Mouse (Mus musculus) adrenal gland, postnatal 4 days (tissue): ENCODE measurements around the gene Mras. TPM values are rescaled to one million over a fixed set of nuclear protein-coding genes. Genes with fewer than 3 reads are reported as not detected.
A peak's percentile ranks its signal among the peaks of the same experiment; 100 is the strongest.

Source experiments
- DNase-seq, 2 experiments: peaks; one replicate each; pipeline ENCODE4 v3.0.0; 2021 to 2022; ENCODE audit warnings: low spot score in 2 of 2, mixed read lengths in 2 of 2
- total RNA-seq, 2 experiments: library from RNA; stranded (reverse); gene quantifications; 2 replicates each; pipeline ENCODE4 v1.2.3; 2021

The Mras gene
- total RNA-seq, 2 experiments from 2014 or later = 42.8 to 55.3 TPM

DNA sequence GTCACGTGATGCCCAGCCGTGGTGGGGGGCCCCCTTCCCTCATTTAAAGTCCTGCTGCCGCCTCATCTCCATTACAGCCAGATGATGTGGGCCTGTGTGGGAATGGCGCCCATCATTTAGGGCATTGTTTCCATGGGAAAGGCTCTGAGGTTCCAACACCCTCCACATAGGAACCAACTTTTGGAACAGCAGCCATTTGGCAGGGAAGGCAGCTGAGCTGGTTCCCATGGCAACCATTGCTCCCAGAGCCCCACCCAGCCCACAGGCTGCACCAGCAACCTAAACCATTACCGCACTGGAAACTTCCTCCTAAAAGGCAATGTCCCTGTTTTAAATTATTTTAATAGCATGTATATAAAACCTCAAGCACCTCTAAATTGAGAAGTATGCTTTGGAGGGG is 18.8 kb downstream of the Mras start:
- DNase-seq = no peak

DNA sequence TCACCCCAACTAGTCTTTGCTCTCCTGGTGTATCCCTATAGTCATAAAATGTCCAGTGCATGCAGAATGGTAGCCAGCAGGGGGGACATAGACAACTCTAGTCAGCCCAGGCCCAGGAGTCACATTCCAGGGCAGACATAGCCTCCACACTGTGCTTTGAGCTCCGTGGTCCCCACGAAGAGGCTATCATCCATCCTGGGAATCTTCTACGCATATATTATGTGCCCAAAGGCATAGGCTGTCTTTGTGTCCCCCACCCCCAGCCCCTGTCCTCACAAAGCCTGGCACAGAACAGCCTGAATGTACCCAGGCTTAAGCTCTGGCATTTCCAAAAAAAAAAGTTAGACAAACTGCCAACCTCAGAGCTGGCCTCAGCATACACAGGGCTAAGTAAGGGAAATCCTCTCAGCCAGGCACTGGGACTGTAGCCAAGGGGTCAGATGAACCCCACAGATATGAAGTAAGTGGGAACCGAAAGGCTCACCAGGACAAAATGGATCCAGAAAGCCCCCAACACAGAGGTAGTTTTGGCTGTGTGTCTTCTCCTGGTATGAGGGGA is 19.8 kb downstream of the Mras start:
- no peak for DNase-seq

DNA sequence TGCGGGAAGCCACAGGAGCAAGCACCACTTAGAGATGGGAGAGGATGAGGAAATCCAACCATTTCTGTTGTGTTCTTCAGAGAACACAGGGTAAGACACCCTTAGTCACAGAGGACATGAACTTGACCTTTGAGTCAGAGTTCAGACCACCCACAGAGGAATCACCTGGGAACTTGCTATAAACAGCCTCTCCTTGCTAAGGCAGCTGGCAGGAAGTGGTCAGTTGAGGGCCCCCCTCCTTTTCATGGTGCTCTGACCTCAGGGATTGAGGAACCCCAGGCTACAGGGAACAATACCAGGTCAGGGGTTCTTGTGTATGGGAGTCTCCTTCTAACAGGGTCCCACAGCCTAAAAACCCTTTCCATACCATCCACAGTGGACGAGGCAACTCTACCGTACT is 20.4 kb downstream of the Mras start:
- DNase-seq = no peak

DNA sequence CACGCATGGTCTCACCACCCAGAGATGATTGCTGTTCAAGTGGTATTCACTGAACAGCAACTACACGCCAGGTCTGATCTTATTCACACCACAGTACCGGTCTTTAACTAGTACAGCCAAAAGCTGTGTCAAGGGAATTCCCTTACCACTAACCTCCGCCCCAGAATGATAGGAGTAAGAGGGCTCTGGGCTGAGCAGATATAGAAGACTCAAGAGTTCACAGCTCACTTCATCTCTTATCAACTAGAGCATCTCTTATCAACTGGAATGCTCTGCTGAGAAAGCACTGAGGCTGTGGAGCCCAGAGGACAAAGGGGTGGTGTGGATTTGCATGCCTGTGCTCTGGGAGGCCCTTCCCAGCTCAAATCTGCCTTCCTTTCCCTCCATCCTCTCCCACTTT is 25.4 kb downstream of the Mras start:
- no peak for DNase-seq

DNA sequence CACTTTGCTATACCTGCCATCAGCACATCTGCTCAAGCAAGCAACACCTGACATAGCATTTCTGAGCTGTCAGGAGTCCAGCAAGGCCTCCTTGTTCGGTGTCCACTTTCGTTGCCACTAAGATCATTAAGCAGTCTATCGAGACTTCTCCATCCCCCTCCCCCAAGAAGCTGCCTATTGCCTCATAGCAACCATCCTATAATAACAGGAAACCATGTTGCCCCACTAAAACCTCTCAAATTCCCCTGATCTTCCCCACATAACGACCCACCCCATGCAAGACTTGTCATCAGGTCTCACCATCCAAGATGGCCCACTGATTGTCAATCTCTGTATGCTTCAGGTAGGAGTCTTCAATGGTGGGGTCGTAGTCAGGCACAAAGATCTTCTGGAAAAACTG is 26.1 kb downstream of the Mras start:
- no peak for DNase-seq

DNA sequence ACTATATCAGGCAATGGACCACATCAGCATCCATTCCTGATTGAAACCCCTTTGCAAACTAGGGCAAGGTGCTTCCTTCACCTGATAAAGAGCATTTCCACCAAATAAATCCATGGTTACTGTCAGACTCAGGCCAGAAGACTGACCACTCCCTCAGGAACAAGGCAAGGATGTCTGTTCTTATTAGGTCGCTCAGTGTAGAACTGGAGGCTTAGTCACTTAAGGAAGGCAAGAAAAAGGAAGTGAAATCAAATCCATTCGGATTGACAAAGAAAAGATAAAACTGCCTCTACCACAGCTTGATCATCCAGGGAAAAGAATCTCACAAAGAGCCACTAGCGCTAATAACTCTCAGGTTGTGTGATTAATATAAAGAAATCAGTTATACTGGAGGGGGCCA is 27.9 kb downstream of the Mras start:
- no peak for DNase-seq

DNA sequence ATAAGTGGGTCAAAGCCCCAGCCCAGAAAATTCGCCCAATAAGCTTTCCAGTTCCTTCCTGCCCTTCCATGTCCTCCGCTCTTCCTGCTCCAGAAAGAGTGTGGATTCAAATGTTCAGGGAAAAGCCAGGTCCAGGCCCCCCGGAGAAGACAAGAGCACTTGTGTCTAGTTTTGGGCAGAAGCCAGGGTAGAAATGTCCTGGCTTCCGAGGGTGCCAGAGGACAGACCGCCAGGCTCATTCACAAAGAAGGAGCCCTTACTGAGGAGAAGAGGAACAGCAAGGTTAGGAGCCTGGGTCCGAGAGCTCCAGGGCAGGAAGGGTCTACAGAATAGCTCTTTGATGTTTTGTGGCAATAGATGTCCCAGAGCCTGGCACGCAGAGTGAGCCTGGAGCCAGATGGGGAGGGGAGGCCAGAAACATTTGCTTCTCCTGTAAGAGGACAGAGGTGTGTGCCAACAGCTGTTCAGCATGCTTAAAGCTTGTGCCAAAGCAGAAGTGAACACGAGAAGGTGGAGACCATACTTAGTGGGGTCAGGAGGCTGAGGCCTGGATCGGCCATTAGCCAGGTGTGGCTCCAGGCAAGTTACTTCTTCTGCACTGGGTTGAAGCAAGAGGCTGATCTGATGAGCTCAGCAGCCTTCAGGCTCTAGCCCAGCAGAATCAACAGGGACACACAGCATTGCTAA is 35.8 kb downstream of the Mras start:
- DNase-seq = no peak

DNA sequence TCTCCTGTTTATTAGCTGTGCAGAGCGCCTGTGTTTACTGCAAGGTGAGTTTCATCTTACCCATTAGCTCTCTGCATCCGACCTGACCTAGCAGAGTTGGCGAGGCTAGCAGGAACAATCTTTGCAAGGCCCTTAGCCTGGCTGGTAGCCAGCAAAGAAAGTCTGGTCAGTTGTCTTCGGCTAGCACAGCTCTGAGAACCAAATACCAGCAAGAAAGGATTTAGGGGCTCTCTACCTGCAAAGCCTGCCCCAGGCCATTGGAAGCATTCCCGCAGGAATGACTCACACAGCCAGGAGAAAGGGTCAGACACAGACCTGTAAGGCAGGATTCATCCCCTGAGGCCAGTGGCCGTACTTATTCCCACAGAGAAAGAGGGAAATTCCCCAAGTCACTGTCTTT is 36.4 kb downstream of the Mras start:
- DNase-seq = no peak

DNA sequence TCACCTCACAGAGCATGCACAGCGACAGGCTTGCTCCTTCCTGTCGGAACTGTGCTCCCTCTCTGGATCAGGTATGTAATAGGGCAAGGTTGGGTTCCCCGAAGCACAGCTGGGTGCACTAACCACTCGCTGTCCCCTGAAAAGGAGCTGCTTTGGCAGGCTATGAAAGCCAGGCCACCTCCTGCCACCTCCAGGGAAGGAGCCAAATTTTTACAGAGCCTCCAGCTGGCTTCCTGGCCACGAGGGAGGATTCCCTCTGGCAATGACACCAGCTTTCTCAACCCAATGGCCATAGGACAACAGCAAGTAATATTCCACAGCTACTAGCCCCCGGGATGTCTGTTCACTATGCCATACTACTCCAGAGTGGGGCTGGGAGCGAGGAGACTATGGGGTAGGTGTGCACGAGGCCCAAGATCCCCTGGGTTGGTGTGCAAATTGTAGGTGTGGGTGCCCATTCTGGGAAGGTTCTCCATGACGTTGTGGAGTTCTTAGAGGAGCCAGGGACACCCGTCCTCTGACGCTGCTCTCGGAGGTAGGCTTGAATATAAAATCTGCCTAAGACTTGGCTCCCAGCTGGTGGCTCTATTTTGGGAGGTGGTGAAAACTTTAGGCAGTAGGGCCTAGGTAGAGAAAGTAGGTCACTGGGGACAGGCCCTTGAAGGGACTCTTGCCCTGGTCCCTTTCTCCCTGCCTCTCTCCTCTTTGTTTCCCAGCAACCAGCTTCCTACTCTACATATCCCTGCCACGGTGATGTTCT is 39.9 kb downstream of the Mras start:
- DNase-seq = no peak

DNA sequence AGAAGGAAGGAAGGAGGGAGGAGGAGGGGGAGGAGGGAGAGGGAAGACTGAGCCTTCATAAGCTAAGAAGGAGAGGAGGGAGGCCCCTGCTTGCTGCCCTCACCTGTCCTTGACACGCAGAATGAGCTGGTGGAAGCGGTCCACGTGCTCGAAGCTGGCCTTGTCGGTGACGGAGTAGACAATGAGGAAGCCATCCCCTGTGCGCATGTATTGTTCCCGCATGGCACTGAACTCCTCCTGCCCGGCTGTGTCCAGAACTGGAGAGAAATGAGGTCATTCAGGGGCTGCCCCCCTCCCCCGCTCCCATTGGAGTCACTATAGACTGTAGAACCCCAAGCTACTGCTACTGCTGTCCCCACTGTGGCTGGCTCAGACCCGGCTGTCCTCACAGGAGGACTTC is 42.8 kb downstream of the Mras start:
- peak in 1 of 2 experiments; percentile 32 for DNase-seq

DNA sequence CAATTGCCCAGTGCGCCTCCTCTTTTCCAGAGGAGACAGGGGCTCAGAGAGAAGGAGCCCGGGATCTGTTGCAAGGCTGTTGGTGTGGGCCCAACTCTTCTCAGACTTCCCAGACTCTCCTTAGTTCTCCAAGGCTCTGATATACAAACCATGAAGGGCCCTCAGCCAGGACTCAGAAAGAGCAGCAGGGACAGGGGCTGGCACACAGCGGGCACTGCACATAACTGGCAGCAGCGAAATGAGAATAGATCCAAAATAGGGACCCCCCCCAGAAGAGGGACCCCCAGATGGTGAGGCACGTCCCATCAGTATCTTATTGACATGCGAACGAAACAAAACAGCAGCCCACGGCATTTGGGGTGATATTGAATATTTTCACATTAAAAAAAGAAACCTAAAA is 44.0 kb downstream of the Mras start:
- DNase-seq = no peak

DNA sequence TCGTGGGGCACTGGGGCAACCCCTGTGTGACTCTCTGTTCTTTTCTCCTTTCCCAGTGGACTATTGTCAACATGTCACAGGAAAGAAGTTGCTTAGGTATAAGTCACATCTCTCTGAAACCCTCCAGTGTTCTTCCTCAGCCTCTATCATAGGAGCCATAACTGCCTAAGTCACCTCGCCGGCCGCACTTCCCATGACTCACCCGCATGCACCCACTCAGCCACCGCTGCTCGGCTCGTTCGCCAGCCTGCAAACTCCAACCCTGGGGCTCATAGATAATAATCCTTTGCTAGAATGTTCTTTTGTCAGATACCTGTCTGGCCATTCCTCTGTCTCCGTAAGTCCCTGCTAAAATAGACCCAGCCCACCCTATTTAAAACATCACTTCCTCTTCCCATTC is 45.6 kb downstream of the Mras start:
- DNase-seq = no peak

DNA sequence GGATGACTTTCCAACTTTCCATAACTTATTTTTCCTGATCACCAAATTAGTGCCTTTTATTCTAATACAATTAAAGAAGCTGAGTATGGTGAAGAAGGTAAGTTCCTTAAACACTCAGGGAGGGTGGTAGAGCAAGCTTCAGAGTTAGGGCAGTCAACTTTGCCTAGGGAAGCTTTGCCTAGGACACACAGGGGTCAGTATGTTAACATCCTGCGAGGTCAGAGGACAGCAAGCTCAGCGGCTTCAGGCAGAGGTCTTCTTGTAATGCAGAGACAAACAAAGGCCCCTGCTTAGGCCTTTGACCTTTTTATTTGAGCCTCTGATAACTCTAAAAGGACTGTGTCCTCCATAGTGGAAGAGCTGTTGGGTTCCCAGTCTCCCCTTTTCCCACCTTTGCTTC is 46.5 kb downstream of the Mras start:
- no peak for DNase-seq

DNA sequence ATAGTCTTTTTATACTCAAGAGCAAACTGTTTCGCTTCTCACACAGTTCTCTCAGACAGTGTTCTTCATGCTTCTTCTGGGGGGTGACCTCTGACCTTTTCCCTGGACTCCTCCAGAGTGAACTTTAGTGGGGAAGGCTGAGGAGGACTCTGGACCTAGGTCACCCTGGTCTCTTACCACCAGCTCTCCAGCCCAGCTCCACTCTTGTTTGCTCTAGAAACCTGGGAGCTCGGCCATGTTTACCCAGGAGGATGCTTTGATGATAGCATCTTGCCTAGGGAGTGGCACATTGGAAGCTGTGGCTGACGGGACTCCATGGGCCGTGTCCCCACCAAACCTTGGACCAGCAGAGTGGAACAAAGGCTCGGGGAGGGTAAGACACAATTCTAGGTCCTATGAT is 47.0 kb downstream of the Mras start:
- no peak for DNase-seq

DNA sequence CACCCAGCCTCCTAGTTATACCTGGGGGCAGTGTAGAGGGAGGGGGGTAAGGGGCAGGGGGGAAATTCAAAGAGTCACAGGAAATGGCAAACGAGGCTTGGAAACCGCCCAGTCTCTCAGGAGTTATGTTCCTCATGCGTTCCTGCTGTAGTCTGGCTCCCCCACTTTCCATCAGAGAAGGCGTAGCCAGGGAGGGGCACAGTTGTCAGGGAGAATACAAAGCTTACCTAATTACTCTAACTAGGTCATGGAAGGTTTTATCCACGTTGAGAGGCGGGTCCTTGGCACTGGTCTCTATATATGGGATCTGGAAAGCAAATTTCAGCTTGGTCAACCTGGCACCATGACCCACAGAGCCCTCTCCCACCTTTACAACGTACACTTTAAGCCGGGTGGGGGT is 47.7 kb downstream of the Mras start:
- DNase-seq = no peak

DNA sequence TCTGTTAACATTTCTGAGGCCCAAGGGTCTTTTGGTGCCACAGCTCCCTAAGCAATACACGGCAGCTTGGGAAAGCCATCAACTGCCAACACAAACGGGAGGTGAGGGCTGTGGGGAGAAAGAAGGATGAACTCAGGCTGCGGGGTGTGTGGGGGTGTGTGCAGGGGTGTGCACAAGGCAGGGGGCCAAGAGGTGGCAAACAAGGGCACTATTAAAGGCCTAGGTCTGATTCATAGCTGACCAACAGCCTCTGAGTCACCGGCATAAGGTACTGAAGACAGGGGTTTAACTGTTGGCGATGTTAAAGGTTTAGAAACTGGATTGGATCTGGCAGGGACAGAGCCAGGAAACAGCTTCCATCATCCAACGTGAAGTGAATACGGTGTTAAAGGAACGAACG is 48.3 kb downstream of the Mras start:
- no peak for DNase-seq

DNA sequence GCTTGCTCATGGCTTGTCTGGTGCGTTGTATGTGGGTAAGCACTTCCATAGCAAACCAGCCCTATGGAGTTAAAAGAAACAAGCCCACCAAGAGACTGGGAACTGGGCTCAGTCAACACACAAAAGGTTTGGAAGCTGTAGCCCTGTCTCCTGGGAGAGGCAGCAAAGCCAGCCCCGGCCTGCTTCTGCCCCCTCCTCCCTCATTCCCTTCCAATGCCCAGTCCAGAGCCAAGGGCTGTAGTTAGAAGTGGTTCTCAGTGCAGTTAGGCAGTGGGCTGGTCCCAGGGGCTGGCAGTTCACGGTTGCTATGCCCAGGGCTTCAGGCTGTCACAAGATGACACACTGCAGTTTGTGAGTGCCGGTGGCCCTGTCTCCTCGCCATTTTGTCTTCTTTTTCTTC is 49.1 kb downstream of the Mras start:
- DNase-seq = no peak

DNA sequence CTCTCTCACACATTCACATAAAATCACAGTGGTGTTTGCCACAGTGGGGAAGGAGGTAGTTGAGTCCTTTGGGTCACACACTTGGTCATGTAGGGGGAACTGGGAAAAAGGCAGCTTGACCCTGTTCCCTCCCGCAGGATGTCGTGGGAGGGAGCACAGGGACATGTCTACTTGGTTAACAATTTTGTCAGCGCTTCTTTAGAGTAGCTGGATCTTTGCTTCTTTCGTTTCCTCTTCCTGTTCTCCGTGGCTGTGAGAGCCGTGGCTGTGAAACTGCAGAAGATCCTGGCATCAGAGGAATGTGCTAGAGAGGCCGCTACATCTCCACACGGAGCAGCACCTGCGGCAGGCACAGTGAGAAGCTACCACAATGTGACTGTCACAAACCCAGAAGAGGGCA is 54.6 kb downstream of the Mras start:
- DNase-seq = no peak

DNA sequence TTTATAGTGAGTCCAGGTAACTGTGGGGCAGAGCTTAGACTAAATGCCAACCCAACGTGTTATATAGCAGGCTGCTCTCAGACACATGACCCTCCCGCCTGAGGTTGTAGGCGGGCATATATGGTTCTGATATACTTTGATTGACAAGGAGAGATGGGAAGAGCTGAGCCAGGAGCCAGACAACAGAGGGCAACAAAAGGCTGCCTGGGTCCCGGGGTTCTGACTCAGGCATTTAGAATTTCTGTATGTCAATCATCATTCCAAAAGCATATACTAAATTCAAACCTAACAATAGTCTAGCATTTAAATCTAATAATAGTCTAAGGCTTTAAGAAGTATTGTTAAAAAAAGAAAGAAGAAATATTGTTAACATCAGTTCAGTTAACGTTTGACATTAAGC is 58.0 kb downstream of the Mras start:
- DNase-seq = no peak

DNA sequence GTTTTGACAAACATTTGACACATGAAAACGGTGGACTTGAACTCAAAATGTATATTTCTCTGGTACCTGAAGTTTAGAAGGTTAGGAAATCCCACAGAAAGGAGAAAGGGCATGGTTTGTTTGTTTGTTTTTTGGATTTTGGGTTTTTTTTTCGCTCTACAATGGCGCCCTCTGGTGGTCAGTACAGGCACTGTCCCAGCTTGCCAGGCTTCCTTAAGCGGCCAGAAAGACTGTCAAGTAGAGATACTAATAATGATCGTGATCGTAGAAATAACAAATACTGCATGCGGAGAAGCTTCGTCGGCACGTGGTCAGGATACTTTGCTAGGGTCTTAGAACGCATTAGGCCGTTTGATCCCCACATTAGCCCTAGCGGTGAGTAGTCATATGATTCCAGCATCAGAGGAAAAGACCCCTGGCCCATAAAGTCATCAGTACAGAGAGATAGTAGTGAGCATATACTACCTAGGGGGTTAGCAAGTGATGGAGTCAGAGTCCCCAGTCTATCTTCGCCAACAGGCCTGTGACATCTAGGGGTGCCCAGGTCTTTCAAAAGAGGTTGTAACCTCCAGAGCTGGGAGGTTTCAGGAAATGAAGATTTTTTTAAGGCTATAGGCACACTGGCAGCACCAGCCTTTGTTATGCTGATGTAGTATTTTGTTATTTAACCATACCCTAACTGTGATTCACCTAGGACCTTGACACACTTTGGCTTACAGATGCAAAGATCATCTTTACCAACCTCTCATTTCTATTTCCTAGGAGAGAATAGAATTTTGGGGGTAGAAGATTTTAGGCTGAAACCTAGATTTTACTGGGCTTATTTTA is 60.4 kb downstream of the Mras start:
- peak in 1 of 2 experiments; percentile 35 for DNase-seq

DNA sequence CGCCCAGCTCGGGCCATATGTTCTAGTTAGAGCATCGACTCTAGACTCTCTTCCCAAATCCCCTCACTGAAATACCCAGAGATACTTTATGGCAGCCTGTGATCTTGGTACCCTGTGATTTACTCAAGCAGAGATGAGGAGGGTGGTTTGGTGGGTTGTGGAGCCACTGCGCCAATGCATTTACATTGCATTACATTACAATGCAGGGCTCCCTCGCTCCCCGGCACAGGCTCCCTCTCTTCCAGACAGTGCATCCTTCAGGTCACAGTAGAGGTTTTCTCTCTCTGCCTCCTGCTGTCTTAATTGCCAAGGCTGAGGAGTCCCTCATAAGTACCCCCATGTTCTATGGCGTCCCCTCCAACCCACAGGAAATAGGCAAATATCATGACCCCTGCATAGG is 68.8 kb downstream of the Mras start:
- no peak for DNase-seq

DNA sequence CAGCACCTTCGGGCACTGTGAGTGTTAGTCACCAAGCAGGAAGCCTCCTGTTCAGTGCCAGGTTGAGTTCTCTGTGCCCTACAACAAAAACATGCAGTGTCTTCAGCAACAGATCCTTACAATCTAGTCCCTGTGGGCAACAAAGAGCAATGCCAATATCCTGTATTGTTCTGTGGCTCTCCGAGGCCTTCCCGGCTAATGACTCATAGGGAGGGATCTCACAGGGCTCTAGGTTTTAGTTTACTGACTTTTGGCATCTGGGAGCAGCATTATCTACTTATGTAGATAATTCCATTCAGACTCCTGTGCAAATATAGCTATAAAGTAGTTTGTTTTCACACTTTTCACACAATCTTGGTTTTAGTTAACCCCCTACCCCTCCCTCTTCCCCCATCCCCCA is 71.3 kb downstream of the Mras start:
- DNase-seq = no peak
